ENCODE assay signal across 15 mouse cellular contexts in the genomic region with DNA sequence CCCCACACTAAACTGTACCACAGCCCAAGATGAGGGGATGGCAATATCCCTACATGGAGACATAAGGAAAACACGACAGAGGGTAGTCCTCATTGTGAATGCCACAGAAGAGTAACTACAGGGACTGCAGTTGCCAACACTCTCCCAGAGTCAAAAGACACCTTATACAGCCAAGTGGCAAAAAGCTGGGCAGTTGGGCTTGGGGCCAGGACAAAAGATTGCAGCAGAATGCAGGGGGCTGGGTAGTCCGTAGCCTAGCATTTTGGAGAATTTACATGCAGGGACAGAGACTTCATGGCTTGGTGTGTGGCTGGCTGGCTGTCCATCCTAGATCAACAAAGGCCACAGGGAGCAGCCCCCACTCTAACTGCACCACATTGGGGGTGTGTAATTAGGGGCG. TPM values are rescaled to one million over a fixed set of nuclear protein-coding genes. Genes with fewer than 3 reads are reported as not detected.
A peak's percentile ranks its signal among the peaks of the same experiment; 100 is the strongest.
DNase-seq lines count a peak whose midpoint lies in the region; ATAC-seq lines count a peak whose summit lies in the region.
"Had no signal": no experiment of that assay in that cellular context is flagged by ENCODE, and none has a peak within 500 bp of the region (broad histone marks: within the 10 kb centered on the region; RNA-seq: fewer than 3 reads in every experiment).

No protein-coding gene starts in this region.

- H3K4me2 ChIP-seq in heart, embryonic 15.5 days = no peak overlapping the region
- no peak overlapping the region for H3K4me2 ChIP-seq in hindbrain, embryonic 16.5 days (ENCODE audit: low read length)
- no peak overlapping the region for H3K4me2 ChIP-seq in hindbrain, embryonic 11.5 days (replicated peaks; ENCODE audit: low read depth, low read length)
- no peak overlapping the region for H3K4me2 ChIP-seq in midbrain, embryonic 14.5 days (ENCODE audit: low read length)
- no peak overlapping the region for H3K4me2 ChIP-seq in midbrain, embryonic 16.5 days (ENCODE audit: low read length)
- H3K4me2 ChIP-seq: embryonic facial prominence, embryonic 12.5 days; hindbrain, embryonic 15.5 days had no signal

- peak; percentile 17 to 36 for DNase-seq in cerebellum, postnatal 14 days
- no peak for DNase-seq in heart, adult 9 months (ENCODE audit: low spot score in 2 of 2)
- no peak for DNase-seq in hindbrain, embryonic 11.5 days (ENCODE audit: low spot score)
- DNase-seq in midbrain, embryonic 14.5 days = peak; percentile 15
- DNase-seq: adrenal gland, postnatal 14 days; cerebellum, adult 18-20 months; gastrocnemius, postnatal 14 days; kidney, adult 18-20 months had no signal

- no peak overlapping the region for H3K9ac ChIP-seq in heart, embryonic 15.5 days
- H3K9ac ChIP-seq in hindbrain, embryonic 16.5 days (ENCODE audit: low read depth, low read length) = no peak overlapping the region
- H3K9ac ChIP-seq in hindbrain, embryonic 11.5 days (ENCODE audit: low read depth, low read length) = no peak overlapping the region
- no peak overlapping the region for H3K9ac ChIP-seq in midbrain, embryonic 14.5 days (replicated peaks; ENCODE audit: low read length)
- H3K9ac ChIP-seq in midbrain, embryonic 16.5 days (ENCODE audit: low read depth, low read length) = no peak overlapping the region
- H3K9ac ChIP-seq: embryonic facial prominence, embryonic 12.5 days; hindbrain, embryonic 15.5 days had no signal

- H3K27ac ChIP-seq in heart, embryonic 15.5 days = peak overlapping the region; percentile 23
- no peak overlapping the region for H3K27ac ChIP-seq in hindbrain, embryonic 16.5 days (ENCODE audit: low read depth, low read length)
- no peak overlapping the region for H3K27ac ChIP-seq in hindbrain, embryonic 11.5 days (ENCODE audit: low read depth, low read length)
- no peak overlapping the region for H3K27ac ChIP-seq in midbrain, embryonic 14.5 days (replicated peaks; ENCODE audit: low read depth, low read length)
- no peak overlapping the region for H3K27ac ChIP-seq in midbrain, embryonic 16.5 days (ENCODE audit: low read length)
- H3K27ac ChIP-seq: embryonic facial prominence, embryonic 12.5 days; hindbrain, embryonic 15.5 days had no signal

- H3K4me3 ChIP-seq in heart, embryonic 15.5 days = no peak overlapping the region
- H3K4me3 ChIP-seq in hindbrain, embryonic 16.5 days (ENCODE audit: low read length) = no peak overlapping the region
- H3K4me3 ChIP-seq in hindbrain, embryonic 11.5 days (ENCODE audit: low read depth, low read length) = no peak overlapping the region
- H3K4me3 ChIP-seq in midbrain, embryonic 14.5 days (replicated peaks; ENCODE audit: low read depth, low read length) = no peak overlapping the region
- no peak overlapping the region for H3K4me3 ChIP-seq in midbrain, embryonic 16.5 days (ENCODE audit: low read depth, low read length)
- H3K4me3 ChIP-seq: embryonic facial prominence, embryonic 12.5 days; hindbrain, embryonic 15.5 days had no signal

- H3K36me3 ChIP-seq in heart, embryonic 15.5 days = no peaks in the 10 kb centered on the region
- H3K36me3 ChIP-seq in hindbrain, embryonic 16.5 days (ENCODE audit: control insufficient read depth, insufficient read depth, low read length) = no peaks in the 10 kb centered on the region
- no peaks in the 10 kb centered on the region for H3K36me3 ChIP-seq in hindbrain, embryonic 11.5 days (ENCODE audit: control insufficient read depth, insufficient read depth, low read length)
- no peaks in the 10 kb centered on the region for H3K36me3 ChIP-seq in midbrain, embryonic 14.5 days (ENCODE audit: control insufficient read depth, insufficient read depth, low read length)
- H3K36me3 ChIP-seq in midbrain, embryonic 16.5 days (ENCODE audit: control insufficient read depth, insufficient read depth, low read length) = no peaks in the 10 kb centered on the region
- H3K36me3 ChIP-seq: embryonic facial prominence, embryonic 12.5 days; hindbrain, embryonic 15.5 days had no signal

- WGBS in heart, embryonic 15.5 days = 68% methylated on average over 3 of the region's 3 CpGs
- WGBS in hindbrain, embryonic 16.5 days = 65% methylated on average over 3 of the region's 3 CpGs
- 74% methylated on average over 3 of the region's 3 CpGs for WGBS in hindbrain, embryonic 11.5 days
- 76% methylated on average over 3 of the region's 3 CpGs for WGBS in midbrain, embryonic 14.5 days
- 68% methylated on average over 3 of the region's 3 CpGs for WGBS in midbrain, embryonic 16.5 days

- H3K27me3 ChIP-seq in heart, embryonic 15.5 days = no peaks in the 10 kb centered on the region
- no peaks in the 10 kb centered on the region for H3K27me3 ChIP-seq in hindbrain, embryonic 16.5 days (replicated peaks; ENCODE audit: control insufficient read depth, insufficient read depth, low read length)
- no peaks in the 10 kb centered on the region for H3K27me3 ChIP-seq in hindbrain, embryonic 11.5 days (ENCODE audit: control insufficient read depth, insufficient read depth, low read length)
- H3K27me3 ChIP-seq in midbrain, embryonic 14.5 days (ENCODE audit: control insufficient read depth, insufficient read depth, low read length) = no peaks in the 10 kb centered on the region
- no peaks in the 10 kb centered on the region for H3K27me3 ChIP-seq in midbrain, embryonic 16.5 days (ENCODE audit: control insufficient read depth, insufficient read depth, low read depth, low read length)
- H3K27me3 ChIP-seq: embryonic facial prominence, embryonic 12.5 days; hindbrain, embryonic 15.5 days had no signal

- no peak for ATAC-seq in cerebellum, adult (ENCODE audit: insufficient number of reproducible peaks, low FRiP score, low TSS enrichment)
- no peak for ATAC-seq in heart, embryonic 15.5 days (replicated peaks; ENCODE audit: insufficient number of reproducible peaks, insufficient read depth, low FRiP score, low read depth)
- 0 out of 2 replicates have a peak, but pooled peaks have one; percentile 48 for ATAC-seq in hindbrain, embryonic 16.5 days
- no peak for ATAC-seq in hindbrain, embryonic 11.5 days (ENCODE audit: low FRiP score)
- ATAC-seq in midbrain, embryonic 14.5 days (ENCODE audit: low FRiP score, low TSS enrichment) = no peak
- ATAC-seq in midbrain, embryonic 16.5 days = no peak

- H3K9me3 ChIP-seq in heart, embryonic 15.5 days (replicated peaks) = no peaks in the 10 kb centered on the region
- no peaks in the 10 kb centered on the region for H3K9me3 ChIP-seq in hindbrain, embryonic 16.5 days (ENCODE audit: control insufficient read depth, low read length)
- H3K9me3 ChIP-seq in hindbrain, embryonic 11.5 days (ENCODE audit: control insufficient read depth, low read length) = no peaks in the 10 kb centered on the region
- H3K9me3 ChIP-seq in midbrain, embryonic 14.5 days (ENCODE audit: control insufficient read depth, low read length) = no peaks in the 10 kb centered on the region
- H3K9me3 ChIP-seq in midbrain, embryonic 16.5 days (replicated peaks; ENCODE audit: control insufficient read depth, low read length, poor library complexity, severe bottlenecking) = no peaks in the 10 kb centered on the region
- H3K9me3 ChIP-seq: embryonic facial prominence, embryonic 12.5 days; hindbrain, embryonic 15.5 days had no signal

- peaks cover 23% of the 10 kb centered on the region for H3K4me1 ChIP-seq in heart, embryonic 15.5 days (replicated peaks)
- H3K4me1 ChIP-seq in hindbrain, embryonic 16.5 days (ENCODE audit: control insufficient read depth, insufficient read depth, low read depth, low read length) = no peaks in the 10 kb centered on the region; the same call in 1 of the 2 replicates
- H3K4me1 ChIP-seq in hindbrain, embryonic 11.5 days (replicated peaks; ENCODE audit: control insufficient read depth, insufficient read depth, low read length) = no peaks in the 10 kb centered on the region
- H3K4me1 ChIP-seq in midbrain, embryonic 14.5 days (ENCODE audit: control insufficient read depth, insufficient read depth, low read length) = no peaks in the 10 kb centered on the region
- H3K4me1 ChIP-seq in midbrain, embryonic 16.5 days (ENCODE audit: control insufficient read depth, insufficient read depth, low read length) = no peaks in the 10 kb centered on the region
- H3K4me1 ChIP-seq: embryonic facial prominence, embryonic 12.5 days; hindbrain, embryonic 15.5 days had no signal

RNA-seq across cellular contexts. Expression of gene Pik3r6, which starts 18.4 kb away (rescaled TPM):
- polyA plus RNA-seq in heart, embryonic 15.5 days (2015; fragmentation: Nextera tagmentation; extraction: Ambion mirVana) = 4.3 and 7.1 TPM in 2 replicates
- 1.8 and 2.1 TPM in 2 replicates for polyA plus RNA-seq in hindbrain, embryonic 16.5 days (2015; fragmentation: Nextera tagmentation; extraction: Ambion mirVana)
- 1.2 TPM in 2 replicates for polyA plus RNA-seq in hindbrain, embryonic 11.5 days (2014; fragmentation: Nextera tagmentation; extraction: Ambion mirVana)
- 0.86 and 1.5 TPM in 2 replicates for polyA plus RNA-seq in midbrain, embryonic 14.5 days (2014; fragmentation: Nextera tagmentation; extraction: Ambion mirVana)
- 1.3 and 2.5 TPM in 2 replicates for polyA plus RNA-seq in midbrain, embryonic 16.5 days (2015; fragmentation: Nextera tagmentation; extraction: Ambion mirVana)
- polyA plus RNA-seq: C2C12 had no signal

RNA-seq across cellular contexts. Expression of gene Pik3r5, which starts 52.5 kb away (rescaled TPM):
- polyA plus RNA-seq in heart, embryonic 15.5 days (2015; fragmentation: Nextera tagmentation; extraction: Ambion mirVana) = 0.68 and 1.5 TPM in 2 replicates
- polyA plus RNA-seq in hindbrain, embryonic 16.5 days (2015; fragmentation: Nextera tagmentation; extraction: Ambion mirVana) = 0.26 and 0.44 TPM in 2 replicates
- polyA plus RNA-seq in hindbrain, embryonic 11.5 days (2014; fragmentation: Nextera tagmentation; extraction: Ambion mirVana) = 0.73 and 0.74 TPM in 2 replicates
- 0.04 and 0.54 TPM in 2 replicates for polyA plus RNA-seq in midbrain, embryonic 14.5 days (2014; fragmentation: Nextera tagmentation; extraction: Ambion mirVana)
- 0.21 and 0.24 TPM in 2 replicates for polyA plus RNA-seq in midbrain, embryonic 16.5 days (2015; fragmentation: Nextera tagmentation; extraction: Ambion mirVana)

Comparison
In these comparisons a context has a peak if more than half of its experiments do, and no peak if none do; other contexts are left out.
1. DNase-seq: peak in cerebellum, postnatal 14 days (2 of 2) and midbrain, embryonic 14.5 days (single experiment); none in heart, adult 9 months (0 of 2) and hindbrain, embryonic 11.5 days (single experiment).